Comparison of ENCODE assay signal across 7 mouse cellular contexts in the genomic region with DNA sequence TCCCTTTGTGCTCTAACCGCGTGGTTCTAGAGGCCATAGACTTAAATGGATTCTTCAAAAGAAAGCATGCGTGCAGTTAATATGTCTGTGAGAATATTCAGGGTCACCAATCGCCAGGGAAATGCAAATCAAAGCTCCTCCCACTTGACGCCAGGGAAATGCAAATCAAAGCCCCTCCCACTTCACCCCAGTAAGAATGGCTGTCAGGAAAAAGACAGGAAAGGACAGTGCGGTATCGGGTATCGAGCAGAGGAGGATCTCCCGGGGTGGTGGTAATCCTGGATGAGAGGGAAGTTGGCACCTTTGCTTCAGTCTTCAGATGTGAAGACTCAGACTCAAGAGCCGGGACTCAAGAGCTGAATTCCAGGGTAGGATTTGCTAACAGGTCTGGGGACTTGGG. TPM values are rescaled to one million over a fixed set of nuclear protein-coding genes. Genes with fewer than 3 reads are reported as not detected.
DNase-seq lines count a peak whose midpoint lies in the region; ATAC-seq and TF ChIP-seq lines count a peak whose summit lies in the region.

No protein-coding gene starts in this region.

- H3K4me1 ChIP-seq in hindbrain, embryonic 15.5 days (replicated peaks), result peaks cover 4% of the 10 kb centered on the region

- H3K27ac ChIP-seq in hindbrain, embryonic 15.5 days (replicated peaks), result no peak overlapping the region

- no peak for TF ChIP-seq POLR2A in brain, embryonic 14.5 days (IDR thresholded peaks at IDR 0.05; ENCODE audit: borderline replicate concordance, extremely low read depth, insufficient read depth, insufficient read length, poor library complexity, severe bottlenecking)

- no peak overlapping the region for H3K9ac ChIP-seq in hindbrain, embryonic 15.5 days

- H3K4me3 ChIP-seq in hindbrain, embryonic 15.5 days, result no peak overlapping the region

- H3K27me3 ChIP-seq in hindbrain, embryonic 15.5 days, result no peaks in the 10 kb centered on the region

- no peaks in the 10 kb centered on the region for H3K36me3 ChIP-seq in hindbrain, embryonic 15.5 days

- DNase-seq in brain, embryonic 14.5 days (ENCODE audit: low read depth), result peak; percentile 71
- DNase-seq in embryo, embryonic 10.5 days (ENCODE audit: low spot score), result peak; percentile 87
- DNase-seq in lung, postnatal 10 days, result peak; percentile 47
- no peak for DNase-seq in left cerebral cortex, adult 18-20 months (ENCODE audit: low spot score in 2 of 2)
- DNase-seq in spleen, adult 12 weeks (ENCODE audit: low spot score), result no peak

- WGBS in hindbrain, embryonic 15.5 days, result 15% methylated on average over 10 of the region's 10 CpGs

- ATAC-seq in hindbrain, embryonic 15.5 days (ENCODE audit: low FRiP score, low read depth), result no peak
- no peak for ATAC-seq in megakaryocyte progenitor cell, adult 5-6 weeks (replicated peaks; ENCODE audit: poor library complexity)

- H3K9me3 ChIP-seq in hindbrain, embryonic 15.5 days, result no peaks in the 10 kb centered on the region

- TF ChIP-seq CTCF in brain, embryonic 14.5 days (IDR thresholded peaks at IDR 0.05; ENCODE audit: borderline replicate concordance, extremely low read depth, insufficient read depth, insufficient read length), result no peak

- 0 out of 2 replicates have a peak overlapping the region, but pooled peaks have one; percentile 16 for H3K4me2 ChIP-seq in hindbrain, embryonic 15.5 days

RNA-seq across cellular contexts. Expression of gene Stt3b, which starts 4.3 kb away (rescaled TPM):
- polyA plus RNA-seq in brain, embryonic 14.5 days (2012; rRNA removed), result 58.1 and 74.2 TPM in 2 replicates
- 91.3 and 101 TPM in 2 replicates for polyA plus RNA-seq in hindbrain, embryonic 15.5 days (2015; fragmentation: Nextera tagmentation; extraction: Ambion mirVana)
- 154 and 159 TPM in 2 replicates for total RNA-seq in megakaryocyte progenitor cell, adult 5-6 weeks (2015)
- total RNA-seq in megakaryocyte progenitor cell, adult 5-6 weeks (2017), result 111 and 123 TPM in 2 replicates
- total RNA-seq in left cerebral cortex, adult 18-20 months (2021), result 10 to 100 TPM; 88.3 to 89.1 TPM

Comparison
In these comparisons a context has a peak if more than half of its experiments do, and no peak if none do; other contexts are left out.
1. DNase-seq: peak in brain, embryonic 14.5 days (single experiment), embryo, embryonic 10.5 days (single experiment) and lung, postnatal 10 days (single experiment); none in left cerebral cortex, adult 18-20 months (0 of 2) and spleen, adult 12 weeks (single experiment).